Mouse (Mus musculus) embryonic facial prominence, embryonic 13.5 days (tissue): ENCODE measurements around the gene Ccr10. TPM values are rescaled to one million over a fixed set of nuclear protein-coding genes. Genes with fewer than 3 reads are reported as not detected.
"Not testable (repeated sequence)": the region's sequence is repeated elsewhere in the genome, so short reads cannot be mapped to it uniquely, and the experiment has no call there.

ENCODE experiments used
- ATAC-seq: fragments of 200-750 bp; cut with Nextera tagmentation; 2 replicates; pipeline ENCODE4 v1.8.0; 2017; ENCODE audit warnings: low read depth; ENCODE audit not compliant: insufficient number of reproducible peaks, insufficient read depth, low FRiP score, low TSS enrichment
- H3K27ac ChIP-seq: fragments of 300-500 bp; sonication (generic); 2 replicates; pipeline ENCODE4 v1.5.1; 2015; ENCODE audit warnings: moderate library complexity, mild to moderate bottlenecking, inconsistent platforms
- H3K27me3 ChIP-seq: fragments of 300-500 bp; sonication (generic); 2 replicates; pipeline ENCODE4 v1.6.1; 2015; ENCODE audit warnings: mild to moderate bottlenecking, inconsistent platforms
- H3K36me3 ChIP-seq: fragments of 300-500 bp; sonication (generic); 2 replicates; pipeline ENCODE4 v1.6.1; 2015; ENCODE audit warnings: mild to moderate bottlenecking, inconsistent platforms
- H3K4me1 ChIP-seq: fragments of 300-500 bp; sonication (generic); 2 replicates; pipeline ENCODE4 v1.6.1; 2015; ENCODE audit warnings: inconsistent platforms
- H3K4me2 ChIP-seq: fragments of 300-500 bp; sonication (generic); 2 replicates; pipeline ENCODE4 v1.6.1; 2015; ENCODE audit warnings: moderate library complexity, mild to moderate bottlenecking, inconsistent platforms
- H3K4me3 ChIP-seq: fragments of 300-500 bp; sonication (generic); 2 replicates; pipeline ENCODE4 v1.5.1; 2015; ENCODE audit warnings: mild to moderate bottlenecking, inconsistent platforms
- H3K9ac ChIP-seq: fragments of 300-500 bp; sonication (generic); 2 replicates; pipeline ENCODE4 v1.6.1; 2015; ENCODE audit warnings: mild to moderate bottlenecking, inconsistent platforms
- H3K9me3 ChIP-seq: fragments of 300-500 bp; sonication (generic); 2 replicates; pipeline ENCODE4 v1.6.1; 2016; ENCODE audit warnings: inconsistent platforms
- WGBS: fragments of 180-500 bp; shearing (Covaris S2); methylation state at CpG from one replicate; pipeline ENCODE4 v1.1.7; 2015; ENCODE audit warnings: mixed read lengths; 5-methylcytosine and 5-hydroxymethylcytosine counted together
- microRNA-seq: library from miRNA; unstranded; fragments of <30 nt; microRNA quantifications from one replicate; pipeline ENCODE4, GENCODE M21; 2016
- polyA plus RNA-seq: library from polyadenylated mRNA; unstranded; fragments of >200 nt; fragmentation: Nextera tagmentation; extraction: Ambion mirVana; gene quantifications from 2 replicates; pipeline ENCODE4 v1.2.1, GENCODE M21; 2015

Gene Ccr10
- polyA plus RNA-seq, 1 experiment from 2014 or later, result 0.27 TPM

DNA sequence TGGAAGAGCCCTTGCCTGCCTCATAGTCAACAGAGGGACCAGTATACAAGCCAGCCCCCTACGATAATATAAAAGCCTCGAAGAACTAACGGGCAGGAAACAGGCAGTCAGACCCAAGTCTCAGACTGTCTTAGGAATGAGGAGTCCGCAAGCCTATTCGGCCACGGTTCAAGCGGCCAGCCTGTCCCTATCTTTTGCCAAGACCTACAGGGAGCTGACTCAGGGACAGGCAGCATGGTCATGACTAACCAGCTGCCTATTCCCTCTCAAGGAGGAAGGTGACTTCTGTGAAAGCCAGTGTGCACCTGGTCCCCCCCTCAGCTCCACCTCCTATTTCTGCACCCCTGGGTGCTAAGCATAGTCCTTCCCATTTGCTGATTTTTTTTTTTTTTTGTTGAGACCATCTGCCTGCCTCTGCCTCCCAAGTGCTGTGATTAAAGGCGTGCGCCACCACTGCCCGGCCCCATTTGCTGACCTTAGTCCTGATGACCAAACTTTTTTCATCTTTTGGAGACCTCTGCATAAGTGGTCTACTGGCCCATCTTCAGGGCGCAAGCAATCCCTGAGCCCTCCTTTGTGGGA is 46.2 kb downstream of the Ccr10 start:
- Histone ChIP-seq H3K4me1 (no peaks in the 10 kb centered on the region), H3K36me3 (peaks cover 24% of the 10 kb centered on the region), H3K4me3 (no peak overlapping the region), H3K27me3 (no peaks in the 10 kb centered on the region), H3K4me2 (no peak overlapping the region), H3K27ac (no peak overlapping the region), H3K9ac (no peak overlapping the region), H3K9me3 (peaks cover 9% of the 10 kb centered on the region; the same call in 1 of the 2 replicates)
- 86% methylated on average over 11 of the region's 11 CpGs for WGBS
- ATAC-seq, result no peak

DNA sequence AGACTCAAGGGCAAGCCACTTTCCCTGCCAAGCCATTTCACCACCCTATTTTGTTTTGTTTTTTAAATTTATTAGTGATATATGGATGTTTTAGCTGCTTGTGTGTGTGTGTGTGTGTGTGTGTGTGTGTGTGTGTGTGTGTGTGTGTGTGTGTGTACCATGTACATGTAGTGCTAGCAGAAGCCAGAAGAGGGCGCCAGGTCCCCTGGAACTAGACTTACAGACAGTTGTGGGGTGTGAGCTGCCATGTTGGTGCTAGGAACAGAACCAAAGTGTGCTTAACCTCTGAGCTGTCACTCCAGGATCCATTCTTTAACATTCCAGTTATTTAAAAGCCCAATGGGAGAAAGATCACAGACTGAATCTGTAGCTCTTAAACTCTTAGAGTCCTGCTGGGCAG is 48.2 kb downstream of the Ccr10 start:
- 100% methylated on average over 1 of the region's 1 CpGs for WGBS
- Histone ChIP-seq H3K4me3 (no peak overlapping the region), H3K4me2 (no peak overlapping the region), H3K9ac (no peak overlapping the region), H3K27me3 (no peaks in the 10 kb centered on the region), H3K36me3 (peaks cover 43% of the 10 kb centered on the region), H3K27ac (no peak overlapping the region), H3K4me1 (no peaks in the 10 kb centered on the region), H3K9me3 (peaks cover 9% of the 10 kb centered on the region; the same call in 1 of the 2 replicates)
- ATAC-seq, result no peak

DNA sequence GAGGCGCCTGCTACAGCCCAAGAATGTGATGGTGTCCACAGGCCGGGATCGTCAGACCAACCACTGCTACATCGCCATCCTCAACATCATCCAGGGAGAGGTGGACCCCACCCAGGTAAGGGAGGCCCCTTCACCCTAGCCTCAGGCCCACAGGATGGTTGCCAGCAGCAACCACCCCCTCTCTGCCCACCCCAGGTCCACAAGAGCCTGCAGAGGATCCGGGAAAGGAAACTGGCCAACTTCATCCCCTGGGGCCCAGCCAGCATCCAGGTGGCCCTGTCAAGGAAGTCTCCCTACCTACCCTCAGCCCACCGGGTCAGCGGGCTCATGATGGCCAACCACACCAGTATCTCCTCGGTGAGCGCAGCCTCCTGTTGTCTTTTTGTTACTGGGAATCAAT is 50.2 kb downstream of the Ccr10 start:
- not testable (repeated sequence) for H3K4me3 ChIP-seq, H3K9me3 ChIP-seq, H3K9ac ChIP-seq, H3K27ac ChIP-seq, H3K4me2 ChIP-seq, ATAC-seq, H3K27me3 ChIP-seq
- Histone ChIP-seq H3K4me1 (peaks cover 12% of the 10 kb centered on the region), H3K36me3 (peaks cover 43% of the 10 kb centered on the region)
- WGBS, result 94% methylated on average over 9 of the region's 9 CpGs

DNA sequence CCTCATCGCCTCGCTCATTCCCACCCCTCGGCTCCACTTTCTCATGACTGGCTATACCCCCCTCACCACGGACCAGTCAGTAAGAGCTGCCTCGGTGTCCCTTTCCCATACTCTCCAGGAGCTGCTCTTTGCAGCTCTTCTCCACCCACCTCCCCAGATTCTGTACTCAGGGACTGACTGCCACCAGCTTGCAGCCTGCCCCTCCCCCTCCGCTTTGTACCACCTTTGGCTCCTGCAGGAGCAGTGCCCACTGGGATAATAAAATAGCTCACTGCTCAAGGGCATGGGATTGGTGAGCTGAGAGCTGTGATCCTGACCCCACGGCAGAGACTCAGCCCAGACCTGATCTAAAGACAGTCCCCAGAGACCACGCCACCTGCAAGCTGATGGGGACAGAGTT is 50.7 kb downstream of the Ccr10 start:
- not testable (repeated sequence) for H3K27ac ChIP-seq, H3K9me3 ChIP-seq, ATAC-seq, H3K9ac ChIP-seq, H3K4me2 ChIP-seq, H3K27me3 ChIP-seq, H3K4me3 ChIP-seq
- WGBS, result 94% methylated on average over 8 of the region's 8 CpGs
- peaks cover 12% of the 10 kb centered on the region for H3K4me1 ChIP-seq
- peaks cover 43% of the 10 kb centered on the region for H3K36me3 ChIP-seq

Small RNAs within 50 kb of the gene (microRNA-seq; reads per million reads assigned to microRNA genes)
- not detected for gene Gm27626

Other genes with a start within 250 kb of the Ccr10 start
- gene Stat3, start 235.9 kb downstream of the Ccr10 start, polyA plus RNA-seq, result 40.7 and 48.3 TPM in 2 replicates
- gene Cavin1, start 204.6 kb downstream of the Ccr10 start, polyA plus RNA-seq, result 152 and 169 TPM in 2 replicates
- gene Atp6v0a1, start 166.0 kb downstream of the Ccr10 start, polyA plus RNA-seq, result 33.2 and 38.8 TPM in 2 replicates
- 8.7 and 9.0 TPM in 2 replicates for gene Naglu, start 105.4 kb downstream of the Ccr10 start, polyA plus RNA-seq
- 0.15 TPM in 1 of 2 replicates, not detected in the other for gene Hsd17b1, start 97.0 kb downstream of the Ccr10 start, polyA plus RNA-seq
- gene Coasy, start 92.9 kb downstream of the Ccr10 start, polyA plus RNA-seq, result 40.8 and 43.8 TPM in 2 replicates
- gene Mlx, start 88.2 kb downstream of the Ccr10 start, polyA plus RNA-seq, result 46.8 and 50.9 TPM in 2 replicates
- 43.5 and 46.1 TPM in 2 replicates for gene Psmc3ip, start 80.0 kb downstream of the Ccr10 start, polyA plus RNA-seq
- 19.2 and 21.4 TPM in 2 replicates for gene Retreg3, start 55.5 kb downstream of the Ccr10 start, polyA plus RNA-seq
- gene Tubg1, start 55.5 kb downstream of the Ccr10 start, polyA plus RNA-seq, result 69.7 and 77.2 TPM in 2 replicates
- gene Tubg2, start 19.5 kb downstream of the Ccr10 start, polyA plus RNA-seq, result 12.6 and 12.9 TPM in 2 replicates
- gene Cntnap1, start 4.9 kb downstream of the Ccr10 start, polyA plus RNA-seq, result 0.50 and 1.2 TPM in 2 replicates
- gene Plekhh3, start 4.1 kb downstream of the Ccr10 start, polyA plus RNA-seq, result 9.7 and 10.2 TPM in 2 replicates
- 16.9 and 19.8 TPM in 2 replicates for gene Ezh1, start 51.0 kb upstream of the Ccr10 start, polyA plus RNA-seq
- 84.9 and 92.3 TPM in 2 replicates for gene Ramp2, start 70.6 kb upstream of the Ccr10 start, polyA plus RNA-seq
- gene Vps25, start 78.3 kb upstream of the Ccr10 start, polyA plus RNA-seq, result 106 and 118 TPM in 2 replicates
- 9.8 and 10.9 TPM in 2 replicates for gene Wnk4, start 85.1 kb upstream of the Ccr10 start, polyA plus RNA-seq
- 1.7 and 2.3 TPM in 2 replicates for gene Cntd1, start 103.6 kb upstream of the Ccr10 start, polyA plus RNA-seq
- 193 and 196 TPM in 2 replicates for gene Coa3, start 103.7 kb upstream of the Ccr10 start, polyA plus RNA-seq
- 129 and 130 TPM in 2 replicates for gene Becn1, start 126.8 kb upstream of the Ccr10 start, polyA plus RNA-seq
- gene Psme3, start 140.8 kb upstream of the Ccr10 start, polyA plus RNA-seq, result 138 and 148 TPM in 2 replicates
- 1.3 and 1.7 TPM in 2 replicates for gene Aoc2, start 149.6 kb upstream of the Ccr10 start, polyA plus RNA-seq
- gene Aoc3, start 155.2 kb upstream of the Ccr10 start, polyA plus RNA-seq, result 0.10 and 0.15 TPM in 2 replicates
- not detected in 2 replicates for gene G6pc, start 192.1 kb upstream of the Ccr10 start, polyA plus RNA-seq
- 73.9 and 88.6 TPM in 2 replicates for gene Aarsd1, start 242.2 kb upstream of the Ccr10 start, polyA plus RNA-seq
- gene Gm27029, start 249.4 kb upstream of the Ccr10 start, polyA plus RNA-seq, result 9.7 and 10.4 TPM in 2 replicates
- gene Rundc1, start 249.6 kb upstream of the Ccr10 start, polyA plus RNA-seq, result 19.5 and 21.8 TPM in 2 replicates
- gene Ptges3l, start 249.9 kb upstream of the Ccr10 start, polyA plus RNA-seq, result 5.5 and 8.1 TPM in 2 replicates